Mouse (Mus musculus) forebrain, embryonic 16.5 days (tissue): Measurements from ENCODE around the gene Dap. TPM values are rescaled to one million over a fixed set of nuclear protein-coding genes. Genes with fewer than 3 reads are reported as not detected.

Source experiments
- ATAC-seq: fragments of 200-750 bp; cut with Nextera tagmentation; 2 replicates; pipeline ENCODE4 v1.8.0; 2017; ENCODE audit warnings: mild to moderate bottlenecking, moderate library complexity
- H3K27ac ChIP-seq: fragments of 300-500 bp; sonication (generic); 2 replicates; pipeline ENCODE4 v1.5.1; 2014; ENCODE audit warnings: low read length, control low read depth
- H3K27me3 ChIP-seq: fragments of 300-500 bp; sonication (generic); replicated peaks from 2 replicates; pipeline ENCODE4 v1.6.1; 2014; ENCODE audit warnings: low read length; ENCODE audit not compliant: control insufficient read depth, insufficient read depth
- H3K36me3 ChIP-seq: fragments of 300-500 bp; sonication (generic); 2 replicates; pipeline ENCODE4 v1.6.1; 2014; ENCODE audit not compliant: control insufficient read depth, insufficient read depth
- H3K4me1 ChIP-seq: fragments of 300-500 bp; sonication (generic); replicated peaks from 2 replicates; pipeline ENCODE4 v1.6.1; 2014; ENCODE audit warnings: low read length; ENCODE audit not compliant: control insufficient read depth, insufficient read depth
- H3K4me2 ChIP-seq: fragments of 300-500 bp; sonication (generic); 2 replicates; pipeline ENCODE4 v1.6.1; 2014; ENCODE audit warnings: mild to moderate bottlenecking, low read length, control low read depth
- H3K4me3 ChIP-seq: fragments of 300-500 bp; sonication (generic); replicated peaks from 2 replicates; pipeline ENCODE4 v1.5.1; 2014; ENCODE audit warnings: mild to moderate bottlenecking, low read length, control low read depth
- H3K9ac ChIP-seq: fragments of 300-500 bp; sonication (generic); replicated peaks from 2 replicates; pipeline ENCODE4 v1.6.1; 2014; ENCODE audit warnings: low read depth, low read length, control low read depth
- H3K9me3 ChIP-seq: fragments of 300-500 bp; sonication (generic); 2 replicates; pipeline ENCODE4 v1.6.1; 2016; ENCODE audit warnings: low read length; ENCODE audit not compliant: control insufficient read depth
- WGBS: fragments of 180-500 bp; shearing (Covaris S2); extraction: QIAGEN DNeasy Blood & Tissue Kit; methylation state at CpG from one replicate; pipeline ENCODE4 v1.1.7; 2014; 5-methylcytosine and 5-hydroxymethylcytosine counted together
- polyA plus RNA-seq: library from polyadenylated mRNA; unstranded; fragments of >200 nt; fragmentation: Nextera tagmentation; extraction: Ambion mirVana; gene quantifications from 2 replicates; pipeline ENCODE4 v1.2.1, GENCODE M21; 2015

The Dap gene
- polyA plus RNA-seq, 1 experiment from 2014 or later, result 18.0 TPM

- no peak overlapping the region for H3K27ac ChIP-seq
- no peak overlapping the region for H3K4me2 ChIP-seq
- peaks cover 2% of the 10 kb centered on the region; the same call in 1 of the 2 replicates for H3K4me1 ChIP-seq
- ATAC-seq, result no peak
- H3K36me3 ChIP-seq, result no peaks in the 10 kb centered on the region
- H3K4me3 ChIP-seq, result no peak overlapping the region
- no peak overlapping the region for H3K9ac ChIP-seq
- 81% methylated on average over 13 of the region's 13 CpGs for WGBS
- H3K27me3 ChIP-seq, result no peaks in the 10 kb centered on the region
- no peaks in the 10 kb centered on the region for H3K9me3 ChIP-seq
Measured at GRCm38 (mm10) chr15:31281830-31282229, 57.7 kb downstream of the Dap start.

DNA sequence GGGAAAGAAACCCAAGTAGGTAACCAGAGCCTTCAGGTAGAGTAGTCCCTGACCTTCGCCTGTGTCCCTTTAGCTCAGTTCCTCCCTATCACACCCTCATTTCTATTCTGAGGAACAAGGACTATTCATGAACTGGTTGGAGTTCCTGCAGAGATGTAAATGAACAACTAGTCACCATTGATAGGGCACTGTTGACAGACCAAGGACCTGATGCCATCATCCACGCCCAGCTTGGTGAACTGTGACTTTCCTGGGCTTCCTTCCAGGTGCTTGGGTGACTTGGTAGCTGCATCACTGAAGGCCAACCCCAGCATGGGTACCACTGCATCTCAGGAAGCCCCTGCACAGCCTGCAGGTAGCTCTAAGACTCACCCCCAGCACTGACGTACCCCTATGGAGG, 58.2 kb downstream of the Dap start:
- Histone ChIP-seq H3K27ac (no peak overlapping the region), H3K9ac (no peak overlapping the region), H3K9me3 (no peaks in the 10 kb centered on the region), H3K4me1 (peaks cover 2% of the 10 kb centered on the region; the same call in 1 of the 2 replicates), H3K36me3 (no peaks in the 10 kb centered on the region), H3K4me2 (no peak overlapping the region), H3K4me3 (no peak overlapping the region), H3K27me3 (no peaks in the 10 kb centered on the region)
- no peak for ATAC-seq
- 75% methylated on average over 3 of the region's 3 CpGs for WGBS

DNA sequence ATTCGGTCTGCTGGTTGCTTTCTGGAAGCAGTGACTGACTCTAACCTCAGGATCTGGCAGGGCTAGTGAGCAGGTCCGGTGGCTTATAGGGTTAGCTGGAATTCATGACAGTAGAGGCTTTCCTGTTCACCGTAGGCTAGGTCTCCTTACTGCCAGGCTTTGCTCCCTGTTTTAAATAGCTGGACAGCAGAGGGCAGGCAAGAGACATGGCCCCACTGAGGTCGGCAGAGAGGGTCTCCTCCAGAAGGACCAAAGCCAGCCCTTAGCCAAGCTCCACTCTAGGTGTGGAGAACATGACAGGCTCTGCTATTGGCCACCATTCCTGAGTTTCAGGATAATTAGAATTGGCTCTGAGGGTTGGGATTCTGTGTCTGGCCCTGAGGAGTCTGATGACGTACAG, 60.0 kb downstream of the Dap start:
- Histone ChIP-seq H3K9ac (no peak overlapping the region), H3K27ac (no peak overlapping the region), H3K4me3 (no peak overlapping the region), H3K27me3 (no peaks in the 10 kb centered on the region), H3K36me3 (no peaks in the 10 kb centered on the region), H3K4me2 (no peak overlapping the region), H3K9me3 (no peaks in the 10 kb centered on the region), H3K4me1 (peaks cover 2% of the 10 kb centered on the region; the same call in 1 of the 2 replicates)
- WGBS, result 73% methylated on average over 5 of the region's 5 CpGs
- no peak for ATAC-seq

DNA sequence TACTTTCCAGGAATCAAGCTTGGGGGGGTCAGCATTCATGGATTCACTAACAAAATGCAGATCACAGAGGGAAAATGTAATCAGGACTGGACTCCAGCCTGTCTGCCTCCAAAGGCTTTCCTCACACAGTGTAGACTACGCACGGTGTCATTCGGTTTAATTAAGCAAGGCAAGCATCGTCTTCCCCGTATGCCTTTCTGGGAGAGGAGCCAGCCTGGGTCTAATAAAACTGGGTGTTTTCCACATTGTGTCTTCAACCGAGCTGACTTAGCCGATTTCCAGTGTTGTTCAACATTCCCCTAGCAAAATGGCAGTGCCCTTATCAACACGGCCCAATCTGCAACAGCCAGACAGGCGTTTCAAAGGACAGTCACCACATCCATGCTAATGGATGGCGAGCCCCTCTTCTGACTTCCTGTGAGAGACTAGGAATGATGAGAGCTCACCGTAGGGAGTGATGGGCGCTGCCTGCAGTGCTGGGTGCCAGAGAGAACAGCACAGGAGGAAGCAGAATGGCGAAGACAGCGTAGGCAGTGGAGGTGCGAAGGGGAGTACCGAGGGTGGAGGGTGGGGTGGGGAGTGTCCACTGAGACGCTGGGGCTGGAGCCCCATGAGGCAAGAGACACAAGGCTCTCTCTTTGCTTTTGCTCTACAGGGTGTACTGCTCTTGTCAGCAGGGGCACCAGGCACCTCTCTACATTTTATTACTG, 61.0 kb downstream of the Dap start:
- 58% methylated on average over 17 of the region's 17 CpGs for WGBS
- peak; percentile 80 for ATAC-seq

DNA sequence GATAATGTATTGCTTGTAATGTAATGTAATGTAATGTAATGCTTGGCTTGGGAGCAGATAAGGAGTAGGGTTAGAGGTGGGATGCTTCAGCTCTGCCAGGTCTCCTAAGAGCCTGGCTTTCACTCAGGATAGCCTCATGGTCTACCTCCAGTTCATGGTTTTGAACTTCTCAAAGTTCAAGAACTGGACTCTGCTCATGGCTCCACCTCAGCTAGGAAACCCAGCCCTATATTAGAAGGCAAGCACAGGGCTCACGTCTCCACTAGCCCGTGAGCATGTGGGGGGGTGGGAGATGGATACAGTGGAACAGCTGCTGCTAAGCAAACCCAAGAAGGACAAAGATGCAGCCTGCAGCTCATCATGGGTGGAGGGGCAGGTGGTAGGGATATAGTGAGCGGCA, 61.6 kb downstream of the Dap start:
- Histone ChIP-seq H3K9me3 (no peaks in the 10 kb centered on the region), H3K9ac (no peak overlapping the region)

More for the DNA sequence above, 61.0 kb downstream of the Dap start:
- Histone ChIP-seq H3K27me3 (no peaks in the 10 kb centered on the region), H3K4me3 (no peak overlapping the region), H3K27ac (no peak overlapping the region), H3K9me3 (no peaks in the 10 kb centered on the region), H3K4me1 (peaks cover 2% of the 10 kb centered on the region; the same call in 1 of the 2 replicates), H3K9ac (no peak overlapping the region), H3K36me3 (no peaks in the 10 kb centered on the region), H3K4me2 (no peak overlapping the region; the same call in 1 of the 2 replicates)

GRCm38 (mm10) chr15:31292627-31293026, 68.5 kb downstream of the Dap start:
- H3K4me1 ChIP-seq, result peaks cover 4% of the 10 kb centered on the region; the same call in 1 of the 2 replicates
- no peak for ATAC-seq
- no peaks in the 10 kb centered on the region for H3K9me3 ChIP-seq
- no peak overlapping the region for H3K9ac ChIP-seq
- H3K4me3 ChIP-seq, result no peak overlapping the region
- 50% methylated on average over 3 of the region's 3 CpGs for WGBS
- H3K4me2 ChIP-seq, result no peak overlapping the region
- peaks cover 5% of the 10 kb centered on the region for H3K27me3 ChIP-seq
- H3K36me3 ChIP-seq, result no peaks in the 10 kb centered on the region
- H3K27ac ChIP-seq, result no peak overlapping the region

More for the DNA sequence above, 61.6 kb downstream of the Dap start:
- H3K4me1 ChIP-seq, result peaks cover 2% of the 10 kb centered on the region; the same call in 1 of the 2 replicates
- ATAC-seq, result no peak
- no peaks in the 10 kb centered on the region for H3K27me3 ChIP-seq
- H3K27ac ChIP-seq, result no peak overlapping the region
- H3K4me2 ChIP-seq, result no peak overlapping the region
- no peak overlapping the region for H3K4me3 ChIP-seq
- WGBS, result 90% methylated on average over 3 of the region's 3 CpGs
- H3K36me3 ChIP-seq, result no peaks in the 10 kb centered on the region

DNA sequence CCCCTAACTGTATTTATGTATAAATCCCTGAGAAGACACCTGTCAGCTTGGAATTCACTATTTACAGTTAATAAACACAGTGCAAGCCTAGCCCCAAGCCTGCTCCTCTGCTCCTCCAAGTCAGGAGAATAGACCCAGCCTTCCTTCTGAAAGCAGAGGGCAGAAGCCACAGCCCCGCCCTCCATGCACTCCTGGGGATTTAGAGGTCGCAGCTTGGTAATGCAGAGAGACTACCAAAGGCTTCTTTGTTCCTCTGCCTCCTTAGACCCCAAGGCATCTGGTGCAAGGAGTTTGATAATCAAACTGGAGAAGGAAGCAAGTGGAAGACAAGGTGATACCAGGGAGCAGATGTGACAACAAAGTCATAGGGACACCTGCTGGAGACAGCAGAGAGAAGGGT, 70.2 kb downstream of the Dap start:
- H3K9me3 ChIP-seq, result no peaks in the 10 kb centered on the region
- H3K4me1 ChIP-seq, result peaks cover 6% of the 10 kb centered on the region; the same call in 1 of the 2 replicates
- H3K36me3 ChIP-seq, result no peaks in the 10 kb centered on the region
- ATAC-seq, result no peak
- no peak overlapping the region for H3K27ac ChIP-seq
- 4% methylated on average over 2 of the region's 2 CpGs for WGBS
- H3K4me3 ChIP-seq, result no peak overlapping the region
- H3K4me2 ChIP-seq, result no peak overlapping the region
- H3K27me3 ChIP-seq, result peaks cover 5% of the 10 kb centered on the region
- H3K9ac ChIP-seq, result no peak overlapping the region

DNA sequence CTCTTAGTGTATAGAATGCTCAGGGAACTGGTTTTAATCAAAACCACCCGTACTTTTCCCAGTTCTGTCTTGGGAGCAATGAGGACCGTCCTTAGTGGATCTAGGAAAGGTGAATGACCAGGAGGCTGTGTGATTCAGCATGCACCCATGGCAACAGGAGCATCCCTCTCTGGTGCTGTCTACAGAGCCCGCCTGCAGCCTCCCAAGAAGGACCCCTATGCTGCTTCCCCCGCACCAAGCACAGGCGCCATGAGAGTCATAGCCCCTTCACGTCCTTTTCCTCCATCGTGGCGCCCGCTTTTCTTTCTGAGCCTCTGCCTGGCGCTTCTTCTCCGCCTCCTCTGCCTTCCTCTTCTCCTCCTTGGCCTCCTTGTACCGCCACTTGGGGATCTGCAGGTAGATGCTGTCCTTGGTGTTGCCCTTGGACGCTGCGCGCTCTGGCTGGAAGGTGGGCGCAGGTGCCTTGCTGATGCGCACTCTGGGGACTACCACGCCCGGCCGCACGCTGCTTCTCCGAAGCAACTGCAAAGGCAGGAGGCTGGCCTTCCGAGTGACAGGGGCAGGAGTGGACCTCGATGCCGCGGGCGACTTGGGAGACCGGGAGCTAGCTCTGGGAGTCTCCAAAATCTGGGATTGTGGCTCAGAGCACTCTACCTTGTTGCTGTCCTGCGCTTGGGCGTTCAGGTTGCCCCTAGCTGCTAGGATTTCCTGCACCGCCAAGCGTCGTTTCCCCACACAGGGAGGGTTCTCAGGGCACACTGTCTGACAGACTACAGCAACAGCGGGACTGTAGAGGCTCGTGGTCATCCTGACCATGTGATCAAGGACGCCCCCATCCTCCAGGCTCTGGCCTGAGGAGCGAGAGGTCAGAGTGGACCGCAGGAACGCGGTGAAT, 73.0 kb downstream of the Dap start:
- peak overlapping the region; percentile 49 for H3K4me2 ChIP-seq
- H3K36me3 ChIP-seq, result no peaks in the 10 kb centered on the region
- peaks cover 5% of the 10 kb centered on the region for H3K27me3 ChIP-seq
- no peaks in the 10 kb centered on the region for H3K9me3 ChIP-seq
- peak; percentile 44; the same call in 1 of the 2 replicates for ATAC-seq
- H3K27ac ChIP-seq, result no peak overlapping the region
- WGBS, result 7% methylated on average over 40 of the region's 40 CpGs
- H3K4me3 ChIP-seq, result peak overlapping the region; percentile 27
- peak overlapping the region; percentile 28 for H3K9ac ChIP-seq
- H3K4me1 ChIP-seq, result peaks cover 9% of the 10 kb centered on the region; the same call in 1 of the 2 replicates

GRCm38 (mm10) chr15:31297777-31298137, 73.6 kb downstream of the Dap start:
- peaks cover 5% of the 10 kb centered on the region for H3K27me3 ChIP-seq
- no peaks in the 10 kb centered on the region for H3K9me3 ChIP-seq
- no peak for ATAC-seq
- no peaks in the 10 kb centered on the region for H3K36me3 ChIP-seq
- H3K4me2 ChIP-seq, result peak overlapping the region; percentile 49
- no peak overlapping the region for H3K27ac ChIP-seq
- H3K4me3 ChIP-seq, result peak overlapping the region; percentile 27
- WGBS, result 24% methylated on average over 13 of the region's 13 CpGs
- H3K4me1 ChIP-seq, result peaks cover 9% of the 10 kb centered on the region; the same call in 1 of the 2 replicates
- H3K9ac ChIP-seq, result peak overlapping the region; percentile 28; the same call in 1 of the 2 replicates
